Mouse (Mus musculus) adrenal gland, adult 2 months (tissue): ENCODE data around the gene Fasn. TPM values are rescaled to one million over a fixed set of nuclear protein-coding genes. Genes with fewer than 3 reads are reported as not detected.
A peak's percentile ranks its signal among the peaks of the same experiment; 100 is the strongest.
"Not testable (repeated sequence)": the region's sequence is repeated elsewhere in the genome, so short reads cannot be mapped to it uniquely, and the experiment has no call there.

Source experiments
- DNase-seq: peaks from one replicate; pipeline ENCODE4 v3.0.0; 2021
- polyA plus RNA-seq: library from polyadenylated mRNA; depleted of rRNA; stranded (reverse); fragments of >200 nt; gene quantifications from 2 replicates; pipeline ENCODE4 v1.2.3, GENCODE M21; 2012
- total RNA-seq, 2 experiments: library from RNA; stranded (reverse); gene quantifications; 2 replicates each; pipeline ENCODE4 v1.2.3; 2021

Fasn gene
- total and polyA plus RNA-seq, 3 experiments, result 505 to 7,384 (median 2,290) TPM

- no peak for DNase-seq
Measured at GRCm38 (mm10) chr11:120798244-120798643, 26.1 kb downstream of the Fasn start.

GRCm38 (mm10) chr11:120796614-120796946 is 27.8 kb downstream of the Fasn start:
- no peak for DNase-seq

GRCm38 (mm10) chr11:120795756-120796613 is 28.4 kb downstream of the Fasn start, which contains the start of gene Dus1l:
Gene Dus1l, minus strand, starts transcription at chr11:120796403.
- DNase-seq, result peak; percentile 97

- DNase-seq, result no peak
Measured at GRCm38 (mm10) chr11:120792652-120793051, 31.7 kb downstream of the Fasn start.

GRCm38 (mm10) chr11:120789810-120790209 is 34.5 kb downstream of the Fasn start:
- no peak for DNase-seq

GRCm38 (mm10) chr11:120789355-120789754 is 35.0 kb downstream of the Fasn start:
- DNase-seq, result no peak

GRCm38 (mm10) chr11:120788460-120788859 is 35.9 kb downstream of the Fasn start:
- not testable (repeated sequence) for DNase-seq

GRCm38 (mm10) chr11:120785145-120785544 is 39.2 kb downstream of the Fasn start:
- DNase-seq, result no peak

- peak; percentile 93 for DNase-seq
Measured at GRCm38 (mm10) chr11:120784064-120784791, 40.1 kb downstream of the Fasn start, which contains the start of the genes Rfng and Gps1. Gene Rfng, minus strand, starts transcription at chr11:120784207. Gene Gps1, plus strand, starts transcription at chr11:120784272.

- no peak for DNase-seq
Measured at GRCm38 (mm10) chr11:120783426-120784063, 40.8 kb downstream of the Fasn start.

- DNase-seq, result not testable (repeated sequence)
Measured at GRCm38 (mm10) chr11:120781361-120781760, 43.0 kb downstream of the Fasn start.

GRCm38 (mm10) chr11:120779876-120780275 is 44.5 kb downstream of the Fasn start:
- DNase-seq, result no peak

- no peak for DNase-seq
Measured at GRCm38 (mm10) chr11:120777123-120777522, 47.2 kb downstream of the Fasn start.

GRCm38 (mm10) chr11:120775774-120776469 is 48.4 kb downstream of the Fasn start:
- DNase-seq, result peak; percentile 94

- DNase-seq, result peak; percentile 72
Measured at GRCm38 (mm10) chr11:120773463-120774190, 50.7 kb downstream of the Fasn start.

- no peak for DNase-seq
Measured at GRCm38 (mm10) chr11:120772749-120773148, 51.6 kb downstream of the Fasn start.

GRCm38 (mm10) chr11:120768206-120768605 is 56.1 kb downstream of the Fasn start:
- DNase-seq, result no peak

- DNase-seq, result not testable (repeated sequence)
Measured at GRCm38 (mm10) chr11:120767023-120767422, 57.3 kb downstream of the Fasn start.

- DNase-seq, result not testable (repeated sequence)
Measured at GRCm38 (mm10) chr11:120763121-120763999, 61.0 kb downstream of the Fasn start.

- DNase-seq, result not testable (repeated sequence)
Measured at GRCm38 (mm10) chr11:120762672-120763041, 61.7 kb downstream of the Fasn start, which contains the start of gene Hmga1b. Gene Hmga1b, plus strand, starts transcription at chr11:120762794.
